In the genomic region with DNA sequence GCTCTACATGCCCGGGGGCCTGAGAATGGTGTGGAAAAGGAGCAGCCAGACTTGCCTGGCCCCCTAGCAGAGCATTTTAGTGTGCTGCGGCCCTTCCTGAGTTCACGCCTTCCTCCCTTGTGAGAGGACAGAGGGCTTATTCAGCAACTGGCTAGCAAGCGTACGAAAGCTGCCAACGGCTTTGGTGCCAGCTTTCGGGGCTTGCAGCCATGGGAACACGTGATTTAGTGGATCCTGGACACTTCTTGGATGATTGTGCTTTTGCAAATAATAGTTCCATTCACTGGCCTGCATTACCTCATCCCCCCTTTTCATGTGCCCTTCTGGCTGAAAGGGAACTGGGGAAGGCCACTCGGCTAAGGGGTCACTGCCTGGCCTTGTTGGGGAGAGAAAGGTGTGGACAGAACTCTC, we compare ENCODE assay signal across 8 mouse cellular contexts. TPM values are rescaled to one million over a fixed set of nuclear protein-coding genes. Genes with fewer than 3 reads are reported as not detected.
DNase-seq lines count a peak whose midpoint lies in the region; ATAC-seq and TF ChIP-seq lines count a peak whose summit lies in the region.

No protein-coding gene starts in this region.

- H3K9ac ChIP-seq in liver, embryonic 15.5 days: no peak overlapping the region
- H3K9ac ChIP-seq in liver, embryonic 11.5 days (ENCODE audit: low read depth, low read length): no peak overlapping the region
- no peak overlapping the region for H3K9ac ChIP-seq in embryonic facial prominence, embryonic 15.5 days
- H3K9ac ChIP-seq in neural tube, embryonic 12.5 days: no peak overlapping the region

- H3K4me1 ChIP-seq in liver, embryonic 15.5 days (replicated peaks): peaks cover 33% of the 10 kb centered on the region
- H3K4me1 ChIP-seq in liver, embryonic 11.5 days (replicated peaks; ENCODE audit: control insufficient read depth, insufficient read depth, low read length): peaks cover 17% of the 10 kb centered on the region
- H3K4me1 ChIP-seq in embryonic facial prominence, embryonic 15.5 days: peaks cover 32% of the 10 kb centered on the region
- peaks cover 28% of the 10 kb centered on the region for H3K4me1 ChIP-seq in heart, embryonic 10.5 days
- peaks cover 32% of the 10 kb centered on the region for H3K4me1 ChIP-seq in neural tube, embryonic 12.5 days

- peak overlapping the region; percentile 48; the same call in 1 of the 2 replicates for H3K27ac ChIP-seq in liver, embryonic 15.5 days (replicated peaks)
- no peak overlapping the region for H3K27ac ChIP-seq in liver, embryonic 11.5 days (ENCODE audit: low read depth, low read length)
- peak overlapping the region; percentile 48; the same call in 1 of the 2 replicates for H3K27ac ChIP-seq in embryonic facial prominence, embryonic 15.5 days (replicated peaks)
- peak overlapping the region; percentile 3; the same call in 1 of the 2 replicates for H3K27ac ChIP-seq in heart, embryonic 10.5 days
- H3K27ac ChIP-seq in layer of hippocampus, adult 2 months: peak overlapping the region; percentile 97
- H3K27ac ChIP-seq in neural tube, embryonic 12.5 days: peak overlapping the region; percentile 59; the same call in 1 of the 2 replicates

- no peak overlapping the region for H3K4me2 ChIP-seq in liver, embryonic 15.5 days
- no peak overlapping the region for H3K4me2 ChIP-seq in liver, embryonic 11.5 days
- no peak overlapping the region for H3K4me2 ChIP-seq in embryonic facial prominence, embryonic 15.5 days (replicated peaks)
- 0 out of 2 replicates have a peak overlapping the region, but pooled peaks have one; percentile 9 for H3K4me2 ChIP-seq in neural tube, embryonic 12.5 days (replicated peaks)

- 84% methylated on average over 9 of the region's 9 CpGs for WGBS in liver, embryonic 15.5 days (ENCODE audit: insufficient replicate concordance)
- WGBS in liver, embryonic 11.5 days: 88% methylated on average over 9 of the region's 9 CpGs
- 74% methylated on average over 9 of the region's 9 CpGs for WGBS in embryonic facial prominence, embryonic 15.5 days
- WGBS in heart, embryonic 10.5 days: 78% methylated on average over 9 of the region's 9 CpGs
- WGBS in neural tube, embryonic 12.5 days: 40% methylated on average over 9 of the region's 9 CpGs

- no peak overlapping the region for H3K4me3 ChIP-seq in liver, embryonic 15.5 days (replicated peaks)
- no peak overlapping the region for H3K4me3 ChIP-seq in liver, embryonic 11.5 days (ENCODE audit: low read depth, low read length)
- H3K4me3 ChIP-seq in embryonic facial prominence, embryonic 15.5 days (replicated peaks): no peak overlapping the region
- H3K4me3 ChIP-seq in heart, embryonic 10.5 days: no peak overlapping the region
- H3K4me3 ChIP-seq in layer of hippocampus, adult 2 months: no peak overlapping the region
- no peak overlapping the region for H3K4me3 ChIP-seq in neural tube, embryonic 12.5 days

- DNase-seq in liver, embryonic 11.5 days (ENCODE audit: low spot score): no peak
- DNase-seq in heart, embryonic 10.5 days (ENCODE audit: low spot score): no peak
- DNase-seq in layer of hippocampus, adult 2 months (ENCODE audit: low spot score in 2 of 2): peak; percentile 81 to 91

- ATAC-seq in liver, embryonic 15.5 days (ENCODE audit: insufficient read depth): no peak
- ATAC-seq in liver, embryonic 11.5 days (replicated peaks; ENCODE audit: low FRiP score): no peak
- ATAC-seq in embryonic facial prominence, embryonic 15.5 days (ENCODE audit: insufficient number of reproducible peaks, low FRiP score, low TSS enrichment, low read depth): peak; percentile 56; the same call in 1 of the 2 replicates
- ATAC-seq in neural tube, embryonic 12.5 days (ENCODE audit: low FRiP score, low read depth): peak; percentile 55
- no peak for ATAC-seq in granulocyte monocyte progenitor cell, adult 5-6 weeks (replicated peaks; ENCODE audit: poor library complexity, severe bottlenecking)
- ATAC-seq in inflammation-experienced regulatory T-cells, adult 6 months: no peak

- no peaks in the 10 kb centered on the region for H3K27me3 ChIP-seq in liver, embryonic 15.5 days
- no peaks in the 10 kb centered on the region for H3K27me3 ChIP-seq in liver, embryonic 11.5 days (replicated peaks; ENCODE audit: control insufficient read depth, insufficient read depth, low read length)
- H3K27me3 ChIP-seq in embryonic facial prominence, embryonic 15.5 days: no peaks in the 10 kb centered on the region
- H3K27me3 ChIP-seq in heart, embryonic 10.5 days (ENCODE audit: insufficient read depth, poor library complexity, severe bottlenecking): no peaks in the 10 kb centered on the region
- no peaks in the 10 kb centered on the region for H3K27me3 ChIP-seq in neural tube, embryonic 12.5 days (replicated peaks)

- no peak for TF ChIP-seq CTCF in layer of hippocampus, adult 2 months (conservative IDR thresholded peaks at IDR 0.05)

- H3K9me3 ChIP-seq in liver, embryonic 15.5 days (replicated peaks): 0 out of 2 replicates have a peak, but pooled peaks cover 4% of the 10 kb centered on the region
- peaks cover 6% of the 10 kb centered on the region; the same call in 1 of the 2 replicates for H3K9me3 ChIP-seq in liver, embryonic 11.5 days (ENCODE audit: control insufficient read depth, low read length)
- H3K9me3 ChIP-seq in embryonic facial prominence, embryonic 15.5 days (replicated peaks): peaks cover 5% of the 10 kb centered on the region; the same call in 1 of the 2 replicates
- peaks cover 8% of the 10 kb centered on the region for H3K9me3 ChIP-seq in heart, embryonic 10.5 days
- H3K9me3 ChIP-seq in neural tube, embryonic 12.5 days: 0 out of 2 replicates have a peak, but pooled peaks cover 7% of the 10 kb centered on the region

- peaks cover 58% of the 10 kb centered on the region for H3K36me3 ChIP-seq in liver, embryonic 15.5 days (replicated peaks)
- peaks cover 29% of the 10 kb centered on the region for H3K36me3 ChIP-seq in liver, embryonic 11.5 days (ENCODE audit: control insufficient read depth, insufficient read depth, low read length)
- peaks cover 37% of the 10 kb centered on the region for H3K36me3 ChIP-seq in embryonic facial prominence, embryonic 15.5 days
- H3K36me3 ChIP-seq in heart, embryonic 10.5 days: peaks cover 70% of the 10 kb centered on the region
- peaks cover 42% of the 10 kb centered on the region for H3K36me3 ChIP-seq in neural tube, embryonic 12.5 days

RNA-seq across cellular contexts. Expression of gene Dbi, which starts 5.2 kb away (rescaled TPM):
- 835 and 898 TPM in 2 replicates for polyA plus RNA-seq in liver, embryonic 15.5 days (2015; fragmentation: Nextera tagmentation; extraction: Ambion mirVana)
- 541 and 569 TPM in 2 replicates for polyA plus RNA-seq in liver, embryonic 11.5 days (2014; fragmentation: Nextera tagmentation; extraction: Ambion mirVana)
- polyA plus RNA-seq in embryonic facial prominence, embryonic 15.5 days (2015; fragmentation: Nextera tagmentation; extraction: Ambion mirVana): 797 and 816 TPM in 2 replicates
- polyA plus RNA-seq in heart, embryonic 10.5 days (2016; fragmentation: Nextera tagmentation; extraction: Ambion mirVana): 647 and 658 TPM in 2 replicates
- 100 to 1,000 TPM; 338 to 346 TPM for total RNA-seq in layer of hippocampus, adult 2 months (2021)
- polyA plus RNA-seq in neural tube, embryonic 12.5 days (2016; fragmentation: Nextera tagmentation; extraction: Ambion mirVana): 1,341 and 1,419 TPM in 2 replicates
- 410 and 536 TPM in 2 replicates for total RNA-seq in granulocyte monocyte progenitor cell, adult 5-6 weeks (2014; fragmentation: Nextera tagmentation)
- total RNA-seq in granulocyte monocyte progenitor cell, adult 5-6 weeks (2017): 307 and 413 TPM in 2 replicates
- polyA plus RNA-seq in inflammation-experienced regulatory T-cells, adult 6 months (2017; shearing (Covaris generic)): 100 to 1,000 TPM; 144 to 324 (median 146) TPM

RNA-seq across cellular contexts. Expression of gene 3110009E18Rik, which starts 5.3 kb away (rescaled TPM):
- 4.9 and 5.8 TPM in 2 replicates for polyA plus RNA-seq in liver, embryonic 15.5 days (2015; fragmentation: Nextera tagmentation; extraction: Ambion mirVana)
- 23.5 and 24.3 TPM in 2 replicates for polyA plus RNA-seq in liver, embryonic 11.5 days (2014; fragmentation: Nextera tagmentation; extraction: Ambion mirVana)
- polyA plus RNA-seq in embryonic facial prominence, embryonic 15.5 days (2015; fragmentation: Nextera tagmentation; extraction: Ambion mirVana): 17.9 and 19.1 TPM in 2 replicates
- 13.0 and 15.0 TPM in 2 replicates for polyA plus RNA-seq in heart, embryonic 10.5 days (2016; fragmentation: Nextera tagmentation; extraction: Ambion mirVana)
- total RNA-seq in layer of hippocampus, adult 2 months (2021): 1 to 10 TPM; 7.1 to 7.8 TPM
- polyA plus RNA-seq in neural tube, embryonic 12.5 days (2016; fragmentation: Nextera tagmentation; extraction: Ambion mirVana): 15.8 and 18.6 TPM in 2 replicates
- 11.4 and 12.2 TPM in 2 replicates for total RNA-seq in granulocyte monocyte progenitor cell, adult 5-6 weeks (2014; fragmentation: Nextera tagmentation)
- total RNA-seq in granulocyte monocyte progenitor cell, adult 5-6 weeks (2017): 2.2 and 4.5 TPM in 2 replicates
- polyA plus RNA-seq in inflammation-experienced regulatory T-cells, adult 6 months (2017; shearing (Covaris generic)): 10 to 100 TPM; 23.2 to 27.8 (median 23.7) TPM

RNA-seq across cellular contexts. Expression of gene Tmem37, which starts 41.8 kb away (rescaled TPM):
- polyA plus RNA-seq in liver, embryonic 15.5 days (2015; fragmentation: Nextera tagmentation; extraction: Ambion mirVana): 84.6 and 97.7 TPM in 2 replicates
- polyA plus RNA-seq in liver, embryonic 11.5 days (2014; fragmentation: Nextera tagmentation; extraction: Ambion mirVana): 39.7 and 40.7 TPM in 2 replicates
- polyA plus RNA-seq in embryonic facial prominence, embryonic 15.5 days (2015; fragmentation: Nextera tagmentation; extraction: Ambion mirVana): 9.9 and 11.4 TPM in 2 replicates
- 17.5 and 22.5 TPM in 2 replicates for polyA plus RNA-seq in heart, embryonic 10.5 days (2016; fragmentation: Nextera tagmentation; extraction: Ambion mirVana)
- total RNA-seq in layer of hippocampus, adult 2 months (2021): 1 to 10 TPM; 1.1 to 1.4 TPM
- polyA plus RNA-seq in neural tube, embryonic 12.5 days (2016; fragmentation: Nextera tagmentation; extraction: Ambion mirVana): 6.8 TPM in 2 replicates
- 1.3 TPM in 1 of 2 replicates, not detected in the other for total RNA-seq in granulocyte monocyte progenitor cell, adult 5-6 weeks (2014; fragmentation: Nextera tagmentation)
- 0.65 TPM in 1 of 2 replicates, not detected in the other for total RNA-seq in granulocyte monocyte progenitor cell, adult 5-6 weeks (2017)
- 1 to 10 TPM in 1 of 3 experiments, under 1 TPM in 2; 0.86 to 4.5 (median 0.91) TPM for polyA plus RNA-seq in inflammation-experienced regulatory T-cells, adult 6 months (2017; shearing (Covaris generic))

Comparison
In these comparisons a context has a peak if more than half of its experiments do, and no peak if none do; other contexts are left out.
1. ATAC-seq: peak in embryonic facial prominence, embryonic 15.5 days (single experiment) and neural tube, embryonic 12.5 days (single experiment); none in liver, embryonic 15.5 days (single experiment), liver, embryonic 11.5 days (single experiment), granulocyte monocyte progenitor cell, adult 5-6 weeks (single experiment) and inflammation-experienced regulatory T-cells, adult 6 months (single experiment).
2. DNase-seq: peak in layer of hippocampus, adult 2 months (2 of 2); none in liver, embryonic 11.5 days (single experiment) and heart, embryonic 10.5 days (single experiment).